Mouse (Mus musculus) left cerebral cortex, adult 18-20 months (tissue): Measurements from ENCODE around the gene Ntm. TPM values are rescaled to one million over a fixed set of nuclear protein-coding genes. Genes with fewer than 3 reads are reported as not detected.
A peak's percentile ranks its signal among the peaks of the same experiment; 100 is the strongest.

Experiments used
- DNase-seq, 2 experiments: peaks; one replicate each; pipeline ENCODE4 v3.0.0; 2021 to 2022; ENCODE audit warnings: low spot score in 2 of 2, mixed read lengths in 1 of 2
- total RNA-seq, 2 experiments: library from RNA; stranded (reverse); gene quantifications; 2 replicates each; pipeline ENCODE4 v1.2.3; 2021

Ntm gene
- total RNA-seq, 2 experiments from 2014 or later: 250 to 265 TPM

- peak; percentile 56 to 79 for DNase-seq
Observed at GRCm38 (mm10) chr9:29412181-29412771, 550.7 kb downstream of the Ntm start.

GRCm38 (mm10) chr9:29411408-29412180, 551.3 kb downstream of the Ntm start:
- DNase-seq: peak; percentile 78

- no peak for DNase-seq
Observed at GRCm38 (mm10) chr9:29410728-29411407, 552.1 kb downstream of the Ntm start.

GRCm38 (mm10) chr9:29410284-29410683, 552.7 kb downstream of the Ntm start:
- no peak for DNase-seq

GRCm38 (mm10) chr9:29409216-29409907, 553.6 kb downstream of the Ntm start:
- DNase-seq: peak; percentile 56 to 66

- no peak for DNase-seq
Observed at GRCm38 (mm10) chr9:29407954-29408353, 555.0 kb downstream of the Ntm start.

GRCm38 (mm10) chr9:29406973-29407372, 556.0 kb downstream of the Ntm start:
- no peak for DNase-seq

- no peak for DNase-seq
Observed at GRCm38 (mm10) chr9:29406046-29406445, 556.9 kb downstream of the Ntm start.

- DNase-seq: no peak
Observed at GRCm38 (mm10) chr9:29400151-29400550, 562.8 kb downstream of the Ntm start.

- no peak for DNase-seq
Observed at GRCm38 (mm10) chr9:29396101-29396500, 566.8 kb downstream of the Ntm start.

GRCm38 (mm10) chr9:29393136-29393535, 569.8 kb downstream of the Ntm start:
- DNase-seq: no peak

- DNase-seq: peak in 1 of 2 experiments; percentile 27
Observed at GRCm38 (mm10) chr9:29390796-29391517, 572.0 kb downstream of the Ntm start.

- DNase-seq: peak; percentile 25 to 40
Observed at GRCm38 (mm10) chr9:29389224-29389623, 573.7 kb downstream of the Ntm start.

- no peak for DNase-seq
Observed at GRCm38 (mm10) chr9:29387136-29387535, 575.8 kb downstream of the Ntm start.

- no peak for DNase-seq
Observed at GRCm38 (mm10) chr9:29377172-29378002, 585.6 kb downstream of the Ntm start.

GRCm38 (mm10) chr9:29371341-29371740, 591.6 kb downstream of the Ntm start:
- no peak for DNase-seq

- DNase-seq: no peak
Observed at GRCm38 (mm10) chr9:29369621-29370020, 593.3 kb downstream of the Ntm start.

- no peak for DNase-seq
Observed at GRCm38 (mm10) chr9:29368291-29368690, 594.6 kb downstream of the Ntm start.

- DNase-seq: no peak
Observed at GRCm38 (mm10) chr9:29357796-29358195, 605.1 kb downstream of the Ntm start.

GRCm38 (mm10) chr9:29342303-29342702, 620.6 kb downstream of the Ntm start:
- no peak for DNase-seq
